Mouse (Mus musculus) layer of hippocampus, postnatal 36 days (tissue): ENCODE measurements around the gene Bcl2. TPM values are rescaled to one million over a fixed set of nuclear protein-coding genes. Genes with fewer than 3 reads are reported as not detected.

Experiments used
- DNase-seq, 2 experiments: peaks; one replicate each; pipeline ENCODE4 v3.0.0; 2022
- total RNA-seq, 2 experiments: library from RNA; stranded (reverse); gene quantifications; 2 replicates each; pipeline ENCODE4 v1.2.3; 2021

The Bcl2 gene
- total RNA-seq, 2 experiments from 2014 or later, result 9.3 to 9.4 TPM

- no peak for DNase-seq
Measured at GRCm38 (mm10) chr1:106584273-106584672, 129.8 kb downstream of the Bcl2 start.

- no peak for DNase-seq
Measured at GRCm38 (mm10) chr1:106583245-106584241, 130.5 kb downstream of the Bcl2 start.

GRCm38 (mm10) chr1:106582810-106583209, 131.3 kb downstream of the Bcl2 start:
- DNase-seq, result no peak

GRCm38 (mm10) chr1:106581812-106582211, 132.3 kb downstream of the Bcl2 start:
- no peak for DNase-seq

- DNase-seq, result no peak
Measured at GRCm38 (mm10) chr1:106579768-106580167, 134.3 kb downstream of the Bcl2 start.

GRCm38 (mm10) chr1:106572506-106572905, 141.6 kb downstream of the Bcl2 start:
- DNase-seq, result no peak

- DNase-seq, result no peak
Measured at GRCm38 (mm10) chr1:106570870-106571269, 143.2 kb downstream of the Bcl2 start.

GRCm38 (mm10) chr1:106570366-106570765, 143.7 kb downstream of the Bcl2 start:
- no peak for DNase-seq

GRCm38 (mm10) chr1:106569674-106570073, 144.4 kb downstream of the Bcl2 start:
- DNase-seq, result no peak

- no peak for DNase-seq
Measured at GRCm38 (mm10) chr1:106568868-106569267, 145.2 kb downstream of the Bcl2 start.

- DNase-seq, result no peak
Measured at GRCm38 (mm10) chr1:106567506-106567905, 146.6 kb downstream of the Bcl2 start.

GRCm38 (mm10) chr1:106566120-106567086, 147.7 kb downstream of the Bcl2 start:
- no peak for DNase-seq

GRCm38 (mm10) chr1:106565238-106565637, 148.8 kb downstream of the Bcl2 start:
- DNase-seq, result no peak

- DNase-seq, result no peak
Measured at GRCm38 (mm10) chr1:106564436-106564835, 149.6 kb downstream of the Bcl2 start.

GRCm38 (mm10) chr1:106562751-106563150, 151.3 kb downstream of the Bcl2 start:
- DNase-seq, result no peak

GRCm38 (mm10) chr1:106561085-106561760, 152.9 kb downstream of the Bcl2 start:
- no peak for DNase-seq

GRCm38 (mm10) chr1:106560105-106560504, 154.0 kb downstream of the Bcl2 start:
- DNase-seq, result no peak

GRCm38 (mm10) chr1:106559116-106559605, 154.9 kb downstream of the Bcl2 start:
- no peak for DNase-seq

- no peak for DNase-seq
Measured at GRCm38 (mm10) chr1:106555498-106556168, 158.4 kb downstream of the Bcl2 start.

- DNase-seq, result no peak
Measured at GRCm38 (mm10) chr1:106553846-106554802, 159.9 kb downstream of the Bcl2 start.
